Mouse (Mus musculus) liver, adult 2 months (tissue): ENCODE results near the gene Atrnl1.

ENCODE experiments used
- CTCF ChIP-seq: fragments of 200-500 bp; IDR thresholded peaks from 2 replicates; pipeline ENCODE4 v1.5.1; 2011; ENCODE audit warnings: low read depth, low read length, control low read depth
- POLR2A ChIP-seq: fragments of 200-500 bp; IDR thresholded peaks from 2 replicates; pipeline ENCODE4 v1.6.1; 2011; ENCODE audit warnings: low read length, control low read depth; ENCODE audit not compliant: insufficient read depth; ENCODE audit errors: extremely low read depth

DNA sequence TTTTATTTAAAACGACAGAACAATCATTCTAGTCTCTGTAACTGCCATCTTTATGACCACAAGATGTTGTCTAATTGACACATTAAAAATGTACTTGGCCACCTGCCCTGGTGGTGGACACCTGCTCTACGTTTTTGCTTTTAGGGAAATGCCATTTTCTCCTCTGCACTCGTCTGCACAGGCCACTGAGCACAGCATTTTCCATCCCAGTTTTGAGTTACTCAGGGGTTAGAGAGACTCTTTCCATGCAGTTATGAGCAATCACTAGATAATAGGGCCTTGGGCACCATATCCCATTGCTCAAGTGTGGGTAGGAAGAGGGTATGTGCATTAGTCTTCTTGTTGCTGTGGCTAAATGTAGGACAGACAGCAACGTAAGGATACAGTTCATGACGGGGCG, 41.8 kb upstream of the Atrnl1 start:
- TF ChIP-seq POLR2A, result no peak
- TF ChIP-seq CTCF, result no peak
